ENCODE assay signal across 28 mouse cellular contexts in the genomic region with DNA sequence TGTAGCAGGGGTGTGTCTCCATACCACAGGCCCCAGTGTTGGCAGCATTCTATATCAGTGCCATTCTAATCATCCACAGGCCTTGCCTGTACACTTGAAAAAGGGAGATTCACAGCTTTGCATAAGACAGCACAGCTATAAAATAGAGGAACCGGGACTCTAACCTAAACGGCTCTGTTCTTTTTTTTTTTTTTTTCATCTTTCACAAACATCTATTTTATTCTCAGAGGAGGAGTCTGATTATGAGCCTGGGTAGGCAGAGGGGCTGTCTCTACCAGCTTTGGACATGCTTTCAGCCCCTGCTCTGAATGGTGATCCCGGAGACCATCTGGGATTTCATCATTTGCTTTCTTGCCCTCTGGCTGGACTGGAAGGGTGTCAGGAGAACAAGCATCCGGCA.
"Had no signal": no experiment of that assay in that cellular context is flagged by ENCODE, and none has a peak within 500 bp of the region (broad histone marks: within the 10 kb centered on the region; RNA-seq: fewer than 3 reads in every experiment).

No protein-coding gene starts in this region.

- H3K36me3 ChIP-seq: embryonic facial prominence, embryonic 10.5 days; embryonic facial prominence, embryonic 12.5 days; embryonic facial prominence, embryonic 13.5 days; embryonic facial prominence, embryonic 15.5 days; forebrain, embryonic 10.5 days; forebrain, embryonic 12.5 days; forebrain, embryonic 15.5 days; heart, embryonic 10.5 days; heart, embryonic 12.5 days had no signal

- H3K4me1 ChIP-seq: embryonic facial prominence, embryonic 10.5 days; embryonic facial prominence, embryonic 12.5 days; embryonic facial prominence, embryonic 13.5 days; embryonic facial prominence, embryonic 15.5 days; forebrain, embryonic 12.5 days; forebrain, embryonic 13.5 days; forebrain, embryonic 15.5 days; heart, embryonic 10.5 days; heart, embryonic 12.5 days had no signal

- H3K27ac ChIP-seq: embryonic facial prominence, embryonic 10.5 days; embryonic facial prominence, embryonic 12.5 days; embryonic facial prominence, embryonic 13.5 days; embryonic facial prominence, embryonic 15.5 days; forebrain, embryonic 10.5 days; forebrain, embryonic 12.5 days; forebrain, embryonic 13.5 days; forebrain, embryonic 15.5 days; gastrocnemius, adult 2 months; heart, adult 2 months; heart, embryonic 10.5 days had no signal

- H3K4me2 ChIP-seq: embryonic facial prominence, embryonic 12.5 days; embryonic facial prominence, embryonic 13.5 days; embryonic facial prominence, embryonic 15.5 days; forebrain, embryonic 12.5 days; forebrain, embryonic 13.5 days; forebrain, embryonic 15.5 days; heart, embryonic 11.5 days; heart, embryonic 12.5 days had no signal

- DNase-seq: cerebellum, adult 9-10 months; cerebellum, adult 9-11 months; cerebellum, postnatal 10 days; cerebellum, postnatal 14 days; cerebellum, postnatal 25 days; cerebellum, postnatal 36 days; embryo, embryonic 11 days; forebrain, postnatal 0 days; gastrocnemius, adult 2 months; gastrocnemius, postnatal 10 days; gastrocnemius, postnatal 14 days; gastrocnemius, postnatal 25 days; gastrocnemius, postnatal 36 days; heart, adult 18-20 months; heart, adult 2 months had no signal

- ATAC-seq: forebrain, embryonic 13.5 days; forebrain, embryonic 14.5 days; forebrain, embryonic 15.5 days; forebrain, postnatal 0 days had no signal

- H3K9me3 ChIP-seq: embryonic facial prominence, embryonic 10.5 days; embryonic facial prominence, embryonic 12.5 days; embryonic facial prominence, embryonic 13.5 days; embryonic facial prominence, embryonic 15.5 days; forebrain, embryonic 10.5 days; forebrain, embryonic 12.5 days; forebrain, embryonic 13.5 days; forebrain, embryonic 15.5 days; heart, embryonic 10.5 days; heart, embryonic 12.5 days had no signal

- H3K9ac ChIP-seq: embryonic facial prominence, embryonic 12.5 days; embryonic facial prominence, embryonic 13.5 days; embryonic facial prominence, embryonic 15.5 days; forebrain, embryonic 12.5 days; forebrain, embryonic 13.5 days; forebrain, embryonic 15.5 days; forebrain, postnatal 0 days; heart, embryonic 12.5 days had no signal

- H3K4me3 ChIP-seq: embryonic facial prominence, embryonic 10.5 days; embryonic facial prominence, embryonic 12.5 days; embryonic facial prominence, embryonic 13.5 days; embryonic facial prominence, embryonic 15.5 days; erythroblast, embryonic 14.5 days; forebrain, embryonic 10.5 days; forebrain, embryonic 12.5 days; forebrain, embryonic 13.5 days; forebrain, embryonic 15.5 days; gastrocnemius, adult 2 months; heart, adult 2 months; heart, embryonic 10.5 days; heart, embryonic 12.5 days had no signal

- H3K27me3 ChIP-seq: embryonic facial prominence, embryonic 12.5 days; embryonic facial prominence, embryonic 13.5 days; embryonic facial prominence, embryonic 15.5 days; forebrain, embryonic 12.5 days; forebrain, embryonic 13.5 days; forebrain, embryonic 15.5 days; heart, embryonic 12.5 days had no signal
